Mouse (Mus musculus) layer of hippocampus, adult 11-12 months (tissue): ENCODE data around the gene Kdm6b.
A peak's percentile ranks its signal among the peaks of the same experiment; 100 is the strongest.

ENCODE experiments used
- DNase-seq: peaks from one replicate; pipeline ENCODE4 v3.0.0; 2022; ENCODE audit warnings: low spot score

The Kdm6b gene

DNA sequence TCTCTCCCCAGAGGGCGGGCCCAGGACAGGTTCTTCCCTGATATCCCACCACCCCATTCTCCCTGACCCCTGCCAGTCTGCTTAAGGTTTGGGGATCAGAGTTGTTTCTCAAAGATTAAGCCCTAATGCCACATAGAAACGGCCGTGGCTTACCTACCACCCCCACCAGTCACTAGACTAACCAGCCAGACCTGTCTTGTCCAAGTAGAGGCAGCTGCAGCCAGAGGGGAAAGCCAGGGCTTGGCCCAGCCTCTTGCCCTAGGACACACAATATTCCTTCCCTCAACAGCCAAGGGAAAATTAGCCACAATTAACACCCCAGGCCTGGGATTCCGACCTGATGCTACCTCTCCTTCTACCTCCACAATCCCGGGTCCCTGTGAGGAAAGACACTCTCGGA is 47.8 kb downstream of the Kdm6b start:
- no peak for DNase-seq

DNA sequence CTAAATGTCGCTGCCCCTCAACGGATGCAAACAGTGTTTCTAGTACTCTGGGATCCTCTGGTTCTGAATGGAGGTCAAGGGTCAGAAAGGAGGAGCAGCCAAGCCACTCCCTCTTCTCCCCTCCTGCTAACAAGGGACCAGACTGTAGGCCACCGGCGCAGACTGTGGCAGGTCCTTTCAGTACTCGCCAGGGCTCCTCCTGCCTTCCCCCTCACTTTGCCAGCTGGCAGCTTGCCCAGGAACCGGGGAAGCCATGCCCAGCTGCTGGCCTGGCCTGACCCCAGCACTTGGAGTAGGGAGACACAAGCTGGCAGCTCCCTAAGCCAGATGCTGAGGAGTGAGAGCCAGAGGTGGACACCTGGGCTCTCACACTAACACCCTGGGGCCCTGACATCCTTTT is 48.6 kb downstream of the Kdm6b start:
- peak; percentile 93 for DNase-seq

DNA sequence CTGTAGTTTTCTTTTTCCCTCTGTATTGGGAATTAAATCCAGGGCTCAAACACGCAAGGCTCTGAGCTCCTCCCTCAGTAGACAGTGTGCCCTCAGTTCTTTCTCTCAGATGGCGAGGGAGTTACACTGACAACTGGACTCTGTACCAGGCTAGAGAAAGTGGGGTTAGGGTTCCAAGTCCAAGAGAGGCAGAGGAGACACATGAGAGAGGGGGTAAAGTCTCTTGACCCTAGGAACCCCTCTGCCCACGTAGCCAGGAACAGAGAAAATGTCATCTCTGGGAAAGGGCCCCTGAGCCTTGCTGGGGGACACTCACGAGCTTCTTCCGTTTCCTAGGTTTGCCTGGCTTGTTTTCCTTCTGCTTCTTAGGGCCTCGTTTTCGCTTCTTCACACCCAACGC is 49.1 kb downstream of the Kdm6b start:
- no peak for DNase-seq

DNA sequence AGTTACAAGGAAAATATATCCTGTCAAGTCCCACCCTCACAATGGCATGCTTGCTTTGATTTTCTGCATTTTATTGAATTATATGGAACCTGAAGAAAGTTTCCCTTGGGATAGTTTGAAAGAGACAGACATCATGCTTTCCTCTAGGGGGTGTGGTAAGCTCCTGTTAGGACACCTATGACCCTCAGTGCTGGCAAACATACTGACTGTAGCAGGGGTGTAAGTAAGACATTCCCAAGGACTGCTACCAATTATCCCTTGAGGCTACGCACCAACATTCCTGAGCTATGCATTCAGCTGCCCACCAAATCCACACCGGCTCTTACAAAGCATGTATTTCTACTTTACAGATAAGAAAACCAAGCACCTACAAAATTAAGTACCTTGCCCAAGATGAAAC is 51.0 kb downstream of the Kdm6b start:
- DNase-seq, result no peak

DNA sequence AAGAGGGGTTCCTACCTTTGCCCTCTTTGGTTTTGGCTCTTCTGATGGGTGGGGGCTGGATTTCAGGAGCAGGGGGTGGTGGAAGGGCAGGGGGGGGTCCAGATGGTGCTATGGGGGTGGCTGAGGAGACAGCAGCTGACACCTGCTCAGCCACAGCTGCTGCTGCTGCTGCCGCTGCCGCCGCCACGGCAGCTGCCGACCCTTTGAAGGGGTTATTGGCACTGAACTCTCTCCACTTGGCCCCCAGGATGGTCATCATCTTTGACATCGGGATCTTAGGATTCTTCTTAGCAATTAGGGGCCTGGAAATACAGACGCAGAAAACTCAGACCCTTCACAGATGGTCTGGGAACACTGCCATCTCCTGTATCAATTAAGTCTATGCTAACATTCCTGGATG is 51.5 kb downstream of the Kdm6b start:
- no peak for DNase-seq

DNA sequence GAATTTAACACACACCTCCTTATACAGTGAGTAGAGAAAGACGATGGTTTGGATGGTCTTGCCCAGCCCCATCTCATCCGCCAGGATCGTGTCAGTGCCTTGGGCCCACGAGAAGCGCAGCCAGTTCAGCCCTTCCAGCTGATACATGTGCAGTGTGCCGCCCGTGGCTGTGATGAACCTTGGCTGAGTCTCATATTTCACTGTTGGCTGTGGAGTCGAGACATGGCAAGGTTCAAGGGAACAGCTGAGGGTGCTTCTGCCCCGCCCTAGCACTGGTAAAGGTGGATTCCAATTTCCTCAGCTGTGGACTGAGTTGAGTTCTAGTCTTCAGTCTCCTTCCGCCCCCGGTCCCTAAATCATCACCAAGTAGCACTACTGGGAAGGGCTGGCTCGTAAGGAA is 55.8 kb downstream of the Kdm6b start:
- no peak for DNase-seq

DNA sequence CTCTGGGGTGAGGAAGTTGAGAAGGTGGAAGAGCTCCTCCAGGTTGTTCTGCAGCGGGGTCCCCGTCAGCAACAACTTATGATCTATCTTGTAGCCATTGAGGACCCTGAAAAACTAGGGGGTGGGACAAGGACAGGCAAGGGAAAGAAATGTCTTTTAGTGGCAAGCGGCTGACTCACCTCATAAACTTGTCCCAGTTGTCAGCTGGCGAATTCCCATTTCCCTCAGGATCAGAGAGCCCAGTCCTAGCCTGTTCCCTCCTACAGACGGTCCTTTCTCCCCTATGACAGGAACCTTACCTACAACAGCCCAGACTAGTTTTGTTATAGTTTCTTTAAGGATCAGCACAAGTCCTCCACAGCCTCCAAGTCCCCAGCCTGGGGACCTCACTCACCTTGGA is 56.9 kb downstream of the Kdm6b start:
- DNase-seq, result no peak
